Mouse (Mus musculus) cerebellum, postnatal 36 days (tissue): ENCODE results near the gene Pomgnt2.

Experiments used
- DNase-seq, 2 experiments: peaks; one replicate each; pipeline ENCODE4 v3.0.0; 2021 to 2022; ENCODE audit warnings: mixed read lengths in 2 of 2

The Pomgnt2 gene

GRCm38 (mm10) chr9:121968258-121968657 is 28.7 kb downstream of the Pomgnt2 start:
- no peak for DNase-seq

- peak; percentile 47 to 60 for DNase-seq
Observed at GRCm38 (mm10) chr9:121964941-121965340, 32.0 kb downstream of the Pomgnt2 start.

GRCm38 (mm10) chr9:121959966-121960635 is 36.8 kb downstream of the Pomgnt2 start:
- DNase-seq: no peak

DNA sequence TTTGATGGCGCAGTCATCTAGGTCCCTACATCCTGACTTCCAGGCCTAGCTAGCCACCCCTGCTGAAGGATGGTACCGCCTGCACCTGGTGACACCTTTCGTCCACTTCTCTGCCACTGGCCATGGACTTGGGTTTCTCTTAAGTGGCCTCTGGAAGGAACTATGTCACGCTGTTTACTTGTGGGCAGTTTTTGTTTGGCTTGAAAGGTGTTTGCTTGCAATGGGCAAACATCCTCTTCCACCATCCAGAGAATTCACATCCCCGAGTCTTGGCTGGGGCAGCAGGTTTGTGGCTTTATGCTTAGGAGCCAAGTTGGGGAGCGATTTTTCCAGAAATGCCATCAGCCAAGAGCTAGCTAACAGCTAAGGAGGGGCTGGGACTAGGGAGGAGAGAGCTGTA is 44.3 kb downstream of the Pomgnt2 start:
- no peak for DNase-seq

DNA sequence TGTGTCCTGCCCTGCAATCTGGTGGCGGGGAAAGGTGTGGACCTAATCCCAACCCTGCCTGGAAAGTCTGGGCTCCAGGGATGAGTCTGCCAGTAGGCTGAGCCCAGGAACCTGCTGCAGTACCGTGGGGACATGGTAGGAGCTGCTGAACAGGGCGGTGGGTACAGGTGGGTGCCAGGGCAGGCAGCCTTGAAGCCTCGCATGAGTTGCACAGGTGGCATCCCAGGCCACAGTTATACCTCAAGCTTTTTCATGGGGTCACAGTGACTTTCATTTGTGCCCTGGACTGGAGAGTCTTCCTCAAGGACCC is 45.8 kb downstream of the Pomgnt2 start:
- no peak for DNase-seq

DNA sequence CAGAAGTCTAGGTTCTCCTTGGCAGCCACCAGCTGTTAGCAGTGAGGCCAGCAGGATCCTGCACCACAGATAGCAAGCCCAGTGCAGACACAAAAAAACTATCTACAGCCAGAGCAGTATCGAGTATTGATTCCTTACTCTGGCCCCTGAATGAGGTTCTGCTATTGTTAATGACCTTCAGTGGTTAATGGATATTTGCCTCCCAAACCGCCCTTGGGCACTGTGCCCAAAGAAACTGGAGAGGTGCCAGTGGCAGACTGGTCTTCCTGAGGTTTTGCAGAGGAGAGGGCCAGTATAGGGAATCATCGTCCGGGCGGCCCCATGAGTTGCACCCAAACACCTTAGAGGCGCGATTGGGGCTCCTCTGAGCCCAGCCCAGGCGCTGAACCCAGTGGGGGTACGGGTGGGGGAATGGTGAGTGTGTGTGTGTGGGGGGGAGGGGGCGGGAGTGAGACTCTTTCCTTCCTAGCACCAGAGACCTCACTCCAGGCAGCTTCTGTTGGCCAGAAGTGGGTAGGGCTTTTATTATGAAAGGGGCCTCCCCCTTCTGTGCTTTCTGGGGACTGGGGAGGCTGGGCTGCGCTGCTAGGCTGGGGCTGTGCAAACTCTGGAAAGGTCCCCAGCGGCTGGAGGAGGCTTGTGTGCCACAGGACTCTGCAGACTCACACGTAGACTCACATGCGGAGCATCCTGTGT is 46.3 kb downstream of the Pomgnt2 start, which contains the start of gene Fam198a:
Fam198a (plus strand) TSS at position 571 of the 696 bp plus-strand sequence.
- DNase-seq: peak; percentile 57 to 64

GRCm38 (mm10) chr9:121948431-121948830 is 48.5 kb downstream of the Pomgnt2 start:
- no peak for DNase-seq

DNA sequence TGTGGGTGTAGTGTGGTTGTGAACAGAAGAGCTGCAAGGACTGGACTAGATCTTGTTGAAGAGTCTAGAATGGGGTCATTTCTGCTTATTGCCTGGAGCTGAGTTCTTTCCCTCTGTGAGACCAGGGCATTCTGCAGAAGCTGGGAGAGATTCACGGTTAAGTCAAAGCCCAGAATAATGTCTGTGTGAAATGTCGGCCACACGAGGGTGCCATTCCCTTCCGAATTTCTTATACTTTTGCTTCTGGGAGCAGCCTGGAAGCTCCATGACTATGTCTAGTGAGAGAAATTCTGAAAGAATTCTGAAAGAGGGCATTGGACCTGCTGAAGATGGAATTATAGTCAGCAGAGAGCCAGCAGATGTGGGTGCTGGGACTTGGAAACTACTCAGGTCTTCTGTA is 49.1 kb downstream of the Pomgnt2 start:
- DNase-seq: peak; percentile 73 to 75

- no peak for DNase-seq
Observed at GRCm38 (mm10) chr9:121943628-121944027, 53.3 kb downstream of the Pomgnt2 start.

DNA sequence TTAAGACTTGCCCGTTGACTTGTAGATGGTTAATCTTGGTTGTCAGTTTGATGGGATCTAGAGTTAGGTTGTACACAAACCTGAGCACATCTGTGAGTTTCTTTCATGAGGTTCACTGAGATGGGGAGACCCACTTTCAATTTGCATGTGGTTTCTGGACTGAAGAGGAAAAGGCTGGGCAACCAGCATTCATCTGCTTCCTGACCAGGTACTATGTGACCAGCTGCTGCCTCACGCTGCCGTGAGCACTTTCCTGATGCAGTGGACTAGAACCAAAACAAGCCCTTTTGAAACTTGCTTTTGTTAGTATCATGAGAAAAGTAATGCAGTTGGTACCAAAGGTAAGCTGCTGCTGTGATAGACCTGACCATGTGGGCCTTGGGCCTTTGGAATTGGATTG is 53.9 kb downstream of the Pomgnt2 start:
- no peak for DNase-seq

DNA sequence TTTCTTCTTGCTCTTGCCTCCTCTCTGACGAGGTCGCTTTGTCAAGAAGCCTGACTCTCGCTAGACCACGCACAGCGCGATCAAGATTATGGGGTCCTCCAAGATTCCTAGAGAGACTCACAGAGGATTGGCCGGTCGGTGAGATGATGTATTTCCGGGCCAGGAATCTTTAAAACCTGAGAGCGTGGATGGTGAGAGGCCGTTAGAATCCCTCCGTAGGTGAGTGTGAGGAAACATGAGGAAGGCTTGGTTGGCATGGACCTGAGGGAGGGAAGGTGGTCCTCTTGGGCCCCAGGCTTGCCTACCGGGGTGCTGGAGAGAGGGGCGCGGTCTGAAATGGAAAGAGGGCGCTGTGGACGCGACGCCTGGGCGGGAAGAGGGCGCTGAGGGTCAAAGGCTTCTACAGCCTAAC is 59.0 kb downstream of the Pomgnt2 start:
- peak in 1 of 2 experiments; percentile 18 for DNase-seq

DNA sequence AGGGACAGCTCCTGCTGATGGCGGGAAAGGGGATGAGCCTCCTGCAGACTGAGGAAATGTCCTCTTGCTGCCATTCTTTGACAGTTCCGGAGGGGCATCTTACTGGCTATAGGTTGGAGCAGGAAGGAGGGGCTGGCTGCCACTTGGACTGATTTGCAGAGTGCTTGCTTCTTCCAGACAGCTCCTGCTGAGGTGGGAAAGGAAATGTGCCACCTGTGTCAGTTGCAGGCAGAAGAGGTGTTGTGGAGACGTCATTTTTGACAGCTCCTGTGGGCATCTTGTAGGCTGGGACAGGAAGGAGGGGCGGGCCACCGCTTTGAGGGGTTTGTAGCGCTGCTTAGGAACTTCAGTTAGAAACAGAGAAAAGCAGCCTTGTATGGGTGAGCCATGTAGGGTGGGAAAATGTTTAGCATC is 59.5 kb downstream of the Pomgnt2 start:
- DNase-seq: peak in 1 of 2 experiments; percentile 13

GRCm38 (mm10) chr9:121936952-121937351 is 60.0 kb downstream of the Pomgnt2 start:
- DNase-seq: peak; percentile 10 to 34

GRCm38 (mm10) chr9:121934856-121935255 is 62.1 kb downstream of the Pomgnt2 start:
- no peak for DNase-seq
